Mouse (Mus musculus) thymus, adult 18-20 months (tissue): ENCODE data around the gene Sash1.
"Not testable (repeated sequence)": the region's sequence is repeated elsewhere in the genome, so short reads cannot be mapped to it uniquely, and the experiment has no call there.

ENCODE experiments used
- DNase-seq, 2 experiments: peaks; one replicate each; pipeline ENCODE4 v3.0.0; 2022; ENCODE audit warnings: mixed read lengths in 2 of 2

Gene Sash1

DNA sequence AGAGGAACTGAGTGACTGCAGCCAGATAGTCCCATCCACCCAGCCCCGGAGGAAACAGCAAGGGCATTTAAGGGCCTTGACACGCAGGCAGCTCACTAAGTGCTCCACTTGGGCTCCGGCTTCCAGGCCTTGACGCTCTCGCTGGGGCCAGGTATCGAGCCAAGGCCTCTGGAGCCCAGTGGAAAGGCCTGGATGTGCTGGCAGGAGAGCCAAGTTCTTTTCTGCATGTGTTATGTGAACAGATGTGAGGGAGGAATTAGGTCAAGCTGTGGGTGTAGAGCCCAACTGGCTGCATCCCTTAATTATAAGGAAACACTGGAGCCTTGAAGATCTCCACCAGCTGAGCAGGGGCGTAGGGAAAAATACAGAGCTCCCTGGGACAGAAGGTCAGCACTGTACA, 133.4 kb downstream of the Sash1 start:
- DNase-seq: no peak

- no peak for DNase-seq
Observed at GRCm38 (mm10) chr10:8749537-8749936, 136.3 kb downstream of the Sash1 start.

DNA sequence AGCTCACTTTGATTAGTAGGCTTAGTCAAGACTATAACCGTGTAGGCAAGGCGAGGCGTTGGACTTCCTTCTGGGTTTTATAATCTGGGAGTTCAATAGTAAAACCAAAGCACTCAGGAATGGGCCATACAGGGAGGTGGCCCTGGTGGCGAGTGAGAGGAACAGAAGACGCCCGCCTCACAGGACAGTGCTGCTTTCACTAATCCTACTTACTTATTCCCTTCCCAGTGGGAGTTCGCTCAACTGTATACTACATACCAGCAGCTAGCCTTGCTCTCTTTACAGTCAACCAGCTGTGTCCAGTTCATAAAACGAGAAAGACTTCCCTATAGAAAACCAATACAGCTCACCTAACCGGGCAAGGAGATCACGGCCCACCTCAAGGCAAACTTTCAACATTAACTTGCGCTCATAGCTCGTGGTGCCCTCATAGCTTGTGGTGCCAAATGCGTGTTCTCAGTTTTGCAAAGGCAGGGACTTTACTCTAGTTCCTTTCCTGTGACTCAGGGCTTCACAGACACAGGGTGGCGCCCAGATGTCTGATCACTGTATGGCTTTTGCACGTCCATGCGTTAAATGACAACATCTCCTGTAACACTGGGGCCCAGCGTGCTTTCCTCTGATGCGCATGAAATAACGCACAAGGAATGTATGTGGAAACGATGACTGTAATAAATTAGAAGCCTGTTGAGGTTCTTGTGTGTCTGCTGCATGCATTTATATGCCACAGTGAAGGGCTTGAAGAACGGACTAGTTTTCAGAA, 138.2 kb downstream of the Sash1 start:
- DNase-seq: no peak

DNA sequence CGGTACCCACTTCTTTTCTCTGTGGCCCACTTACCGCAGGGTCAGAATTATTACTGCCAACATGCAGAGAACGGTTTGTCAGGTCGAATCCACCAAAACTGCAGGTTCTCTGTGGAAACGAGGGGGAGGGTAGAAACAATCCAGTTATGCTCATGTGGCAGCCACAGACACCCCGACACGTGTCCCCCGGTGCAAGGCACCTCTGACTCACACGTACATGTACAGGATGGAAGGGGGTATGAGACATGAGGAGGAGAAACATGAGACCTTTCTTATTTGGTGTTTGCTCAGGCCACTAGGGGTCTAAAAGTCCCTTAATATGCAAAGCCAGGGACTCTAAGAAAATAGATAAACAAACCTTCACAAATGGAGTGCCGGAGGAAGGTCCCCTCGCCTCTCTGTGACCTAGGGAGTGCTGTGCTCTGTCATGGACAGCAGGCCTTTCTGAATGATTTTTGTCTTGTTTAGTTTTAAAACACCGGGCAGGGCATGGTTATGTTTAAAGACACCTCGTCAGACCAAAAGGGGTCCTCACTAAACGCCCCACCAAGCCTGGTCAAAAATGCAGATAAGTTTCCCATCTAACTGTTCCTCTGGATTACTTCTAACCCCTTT, 139.7 kb downstream of the Sash1 start:
- DNase-seq: no peak

DNA sequence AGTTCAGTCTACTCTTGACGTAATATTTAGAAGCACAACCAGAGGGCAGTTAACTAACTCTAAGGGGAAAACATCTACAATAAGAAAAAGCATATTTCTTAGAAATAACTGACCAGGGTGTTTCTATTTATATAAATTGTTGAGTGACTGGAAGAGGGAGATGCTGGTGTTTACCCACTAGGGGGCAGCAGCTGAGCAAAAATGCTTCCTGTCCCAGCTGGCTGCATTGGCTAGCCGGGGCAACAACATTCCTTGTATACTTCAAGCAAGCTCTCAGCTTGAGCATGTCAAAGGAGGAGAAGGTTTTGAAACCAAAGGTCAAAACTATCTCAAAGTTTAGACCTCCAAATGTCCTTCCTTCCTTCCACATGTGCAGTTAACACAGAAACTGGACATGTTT, 143.0 kb downstream of the Sash1 start:
- no peak for DNase-seq

DNA sequence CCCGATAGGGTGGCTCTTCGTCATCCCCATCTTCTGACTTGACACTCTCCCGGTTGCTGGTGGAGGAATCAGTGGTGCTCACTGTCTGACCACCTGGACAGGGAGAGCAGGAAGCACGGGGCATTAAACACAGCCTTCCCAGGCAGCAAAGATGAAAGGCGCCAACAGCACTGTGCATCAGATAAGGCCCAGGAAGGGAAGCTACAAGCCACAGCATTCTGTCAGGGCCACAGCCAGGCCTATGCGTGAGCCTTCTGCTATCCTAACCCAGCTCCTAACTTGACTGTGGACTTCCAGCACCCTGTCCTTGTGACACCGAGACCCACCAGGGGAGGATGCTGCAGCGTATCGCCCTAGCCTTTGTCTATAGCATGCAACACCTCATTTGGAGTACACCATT, 144.4 kb downstream of the Sash1 start:
- no peak for DNase-seq

- no peak for DNase-seq
Observed at GRCm38 (mm10) chr10:8740797-8741196, 145.1 kb downstream of the Sash1 start.

GRCm38 (mm10) chr10:8729387-8730337, 156.2 kb downstream of the Sash1 start:
- no peak for DNase-seq

DNA sequence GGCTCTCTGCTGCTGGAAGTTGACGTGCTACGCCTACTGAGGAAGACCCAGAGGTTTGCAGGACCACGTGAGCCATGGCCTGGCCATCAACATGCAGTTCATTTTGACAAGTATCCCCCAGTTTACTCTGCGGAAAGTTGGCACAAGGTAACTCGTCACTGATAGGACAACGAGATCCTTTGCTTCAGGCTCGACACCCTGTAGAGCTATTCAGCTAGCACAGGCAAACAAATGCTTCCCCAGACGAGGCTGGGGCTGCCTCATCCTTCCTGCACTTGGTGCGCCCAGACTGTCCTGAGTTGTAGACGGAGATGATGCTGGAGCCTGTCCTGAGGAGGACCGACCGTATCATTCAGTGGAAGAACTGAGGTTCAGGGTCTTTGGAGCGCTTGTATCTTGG, 166.5 kb downstream of the Sash1 start:
- no peak for DNase-seq

DNA sequence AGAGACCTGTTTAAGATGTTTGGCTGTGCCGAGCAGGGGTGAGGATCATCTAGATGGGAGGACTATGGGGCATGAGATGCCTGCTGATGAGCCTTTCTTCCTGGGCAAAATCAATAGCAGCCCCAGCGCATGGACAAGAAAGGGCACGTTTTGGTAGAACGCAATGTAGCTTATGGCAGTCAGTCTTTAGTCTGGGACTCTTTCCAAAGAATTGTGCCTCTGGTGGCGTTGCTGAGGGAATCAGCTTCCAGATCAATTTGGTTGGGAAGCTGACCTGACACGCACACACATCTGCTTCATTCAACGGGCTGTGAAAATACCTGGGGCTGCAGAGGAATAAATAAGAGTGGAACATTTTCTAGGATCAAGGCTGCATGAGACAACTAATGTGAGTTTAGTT, 167.0 kb downstream of the Sash1 start:
- DNase-seq: no peak

GRCm38 (mm10) chr10:8717171-8717570, 168.7 kb downstream of the Sash1 start:
- no peak for DNase-seq

DNA sequence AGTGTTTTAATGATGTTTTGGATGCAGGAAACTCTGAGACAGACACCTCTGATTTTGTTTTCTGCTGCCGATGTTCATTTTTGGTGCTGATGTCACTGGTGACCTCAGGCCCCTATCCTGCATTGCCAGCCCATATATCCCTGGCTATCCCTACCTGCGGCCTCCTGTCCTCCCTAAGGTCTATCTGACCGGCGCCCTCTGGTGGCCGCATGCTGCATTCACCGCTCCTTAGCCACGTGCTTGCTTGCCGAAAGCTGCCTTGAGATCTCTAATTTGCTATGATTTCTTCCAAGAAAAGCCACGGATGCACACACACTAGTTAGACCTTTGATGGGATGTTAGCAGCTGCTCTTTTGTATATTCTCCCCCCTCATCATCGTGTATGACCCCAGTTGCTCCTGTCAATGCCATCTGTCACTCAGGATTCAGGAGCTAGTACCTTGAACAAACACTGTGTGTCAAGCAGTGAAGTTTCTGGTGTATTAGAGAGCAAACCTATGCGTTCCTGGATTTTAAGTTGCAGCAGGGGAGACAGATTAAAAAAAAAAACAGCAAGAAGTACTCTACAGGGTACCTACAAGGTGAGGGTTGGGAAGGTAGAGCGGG, 170.1 kb downstream of the Sash1 start:
- no peak for DNase-seq

DNA sequence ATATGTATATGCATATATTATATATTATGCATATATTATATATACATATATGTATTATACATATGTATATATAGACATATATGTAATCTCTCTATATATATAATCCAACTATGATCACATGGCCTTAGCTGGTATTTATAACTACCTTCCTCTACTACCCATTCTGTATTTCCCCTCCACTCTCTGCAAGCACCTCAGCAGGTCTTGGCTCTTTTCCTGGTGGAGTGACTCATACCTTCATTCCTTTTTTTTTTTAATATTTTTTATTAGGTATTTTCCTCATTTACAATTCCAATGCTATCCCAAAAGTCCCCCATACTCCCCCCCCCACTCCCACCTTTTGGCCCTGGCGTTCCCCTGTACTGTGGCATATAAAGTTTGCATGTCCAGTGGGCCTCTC, 189.2 kb downstream of the Sash1 start:
- not testable (repeated sequence) for DNase-seq

DNA sequence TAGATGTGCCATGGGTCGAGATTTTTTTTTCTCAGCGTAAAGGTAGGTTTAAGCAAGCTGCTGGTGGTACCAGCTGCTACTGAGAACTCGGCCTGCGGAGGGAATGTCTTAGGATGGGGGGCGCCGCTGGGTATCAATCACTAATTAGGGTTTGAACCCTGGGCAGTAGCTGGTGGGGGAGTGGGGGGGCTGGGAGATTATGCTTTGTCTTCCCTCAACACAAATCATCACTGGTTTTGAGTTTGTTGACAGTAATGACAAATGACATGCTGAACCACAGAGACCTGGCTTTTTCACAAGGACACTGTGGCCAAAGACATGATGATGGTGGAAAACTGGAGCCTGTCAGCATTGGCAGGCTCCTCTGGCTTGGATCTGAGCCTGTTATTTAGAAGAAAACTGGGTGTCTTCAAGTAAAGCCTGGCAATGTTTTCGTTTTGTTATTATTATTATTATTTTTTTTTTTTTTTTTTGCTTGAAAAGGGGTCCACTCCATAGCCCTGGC, 191.8 kb downstream of the Sash1 start:
- DNase-seq: no peak

DNA sequence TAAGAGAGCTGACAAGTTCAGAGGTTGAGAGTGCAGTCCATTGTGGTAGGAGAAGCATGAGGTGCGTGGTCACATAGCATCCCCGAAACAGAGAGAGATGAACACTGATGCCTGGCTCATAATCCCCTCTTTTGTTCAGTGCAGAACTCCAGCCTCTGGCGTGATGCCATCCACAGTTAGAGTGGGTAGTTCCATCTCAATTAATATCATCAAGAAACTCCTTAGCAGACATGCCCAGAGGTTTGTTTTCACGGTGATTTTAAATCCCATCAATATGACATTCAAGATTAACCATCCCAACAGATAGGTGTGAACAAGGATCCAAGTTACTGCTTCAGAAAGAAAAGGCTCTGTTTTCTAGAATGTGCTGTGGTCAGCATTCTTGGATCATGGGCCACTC, 192.3 kb downstream of the Sash1 start:
- no peak for DNase-seq

DNA sequence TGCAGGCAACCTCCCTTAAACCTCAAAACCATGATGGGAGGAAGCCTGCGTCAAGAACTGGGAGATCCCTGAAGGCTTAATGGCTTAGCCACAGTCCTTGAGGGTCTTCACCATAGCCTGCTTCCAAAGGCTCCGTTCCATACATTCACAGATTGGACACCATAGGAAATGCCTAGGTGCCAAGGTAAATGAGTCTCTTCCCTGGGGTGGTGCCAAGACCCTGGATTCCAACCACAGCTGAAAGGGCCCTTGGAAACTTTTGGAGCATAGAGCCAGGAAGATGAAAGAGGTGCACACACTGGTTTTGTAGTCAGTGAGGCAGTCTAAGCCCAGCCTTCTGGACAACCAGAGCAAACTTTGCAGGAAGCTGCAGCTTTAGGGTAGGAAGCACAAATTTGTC, 193.3 kb downstream of the Sash1 start:
- DNase-seq: no peak

GRCm38 (mm10) chr10:8686219-8686618, 199.7 kb downstream of the Sash1 start:
- DNase-seq: no peak

GRCm38 (mm10) chr10:8685269-8685668, 200.6 kb downstream of the Sash1 start:
- no peak for DNase-seq

- no peak for DNase-seq
Observed at GRCm38 (mm10) chr10:8682900-8683299, 203.0 kb downstream of the Sash1 start.

DNA sequence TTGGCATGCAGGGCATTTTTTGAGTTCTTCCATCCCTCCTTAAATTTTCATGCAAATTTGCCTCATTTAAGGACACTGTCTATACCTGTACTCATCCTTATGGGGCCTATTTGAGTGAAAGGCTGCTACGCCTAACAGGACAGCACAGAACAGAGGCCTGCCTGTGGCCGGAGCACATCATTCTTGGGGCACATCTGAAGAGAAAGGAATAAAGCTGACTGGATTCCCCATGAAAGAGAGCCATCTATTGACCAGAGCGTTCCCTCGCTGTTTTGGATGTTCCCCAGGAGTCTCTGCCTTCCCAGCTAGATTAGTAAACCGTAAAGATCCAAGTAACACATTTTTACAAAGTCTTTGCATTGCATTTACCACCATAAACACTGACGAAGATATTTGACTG, 203.5 kb downstream of the Sash1 start:
- DNase-seq: no peak

DNA sequence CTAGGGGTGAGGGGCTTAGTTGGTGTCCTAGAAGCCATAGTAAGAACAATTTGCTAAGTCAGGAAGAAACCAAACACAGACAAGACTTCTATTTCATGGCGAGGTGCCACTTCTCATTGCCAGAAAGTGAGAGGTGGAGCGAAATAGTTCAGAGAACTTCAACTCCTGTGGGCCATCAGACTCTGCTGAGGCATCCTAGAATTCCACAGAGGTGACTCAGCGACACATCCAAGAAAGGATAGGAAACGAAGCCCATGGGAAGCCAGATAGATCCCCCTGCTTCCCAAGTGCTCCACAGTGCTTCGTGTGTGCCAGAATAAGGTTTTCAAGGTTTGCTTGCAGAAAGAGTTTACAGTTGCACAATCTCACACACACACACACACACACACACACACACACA, 209.1 kb downstream of the Sash1 start:
- DNase-seq: no peak
